Mouse (Mus musculus) R1 (cell line): Measurements from ENCODE around the gene Capn13.

Source experiments
- DNase-seq: peaks from one replicate; pipeline ENCODE4 v3.0.0-alpha.2; 2018; ENCODE audit warnings: low read depth, low spot score

Capn13 gene

DNA sequence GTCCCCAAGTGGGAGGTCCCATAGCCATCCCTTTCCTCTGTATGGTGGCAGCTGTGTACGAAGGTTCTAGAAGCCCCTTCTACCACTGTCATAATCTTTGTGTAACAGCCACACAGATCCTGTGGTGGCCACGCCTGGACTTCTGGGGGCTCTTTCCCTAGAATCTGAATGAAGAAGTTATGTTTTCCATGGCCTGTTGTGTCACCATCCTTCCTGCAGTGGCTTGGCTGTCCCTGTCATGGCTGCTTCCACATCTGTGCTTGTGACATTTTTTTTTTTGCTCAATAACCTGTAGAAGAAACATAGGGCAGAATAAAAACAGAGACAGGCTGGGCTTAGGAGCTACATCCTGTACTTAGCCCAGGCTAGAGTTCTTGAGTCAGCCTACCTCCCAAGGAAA, at the start of gene Capn13:
Gene Capn13, minus strand, starts transcription at position 5 of the 400 bp plus-strand sequence.
- no peak for DNase-seq

DNA sequence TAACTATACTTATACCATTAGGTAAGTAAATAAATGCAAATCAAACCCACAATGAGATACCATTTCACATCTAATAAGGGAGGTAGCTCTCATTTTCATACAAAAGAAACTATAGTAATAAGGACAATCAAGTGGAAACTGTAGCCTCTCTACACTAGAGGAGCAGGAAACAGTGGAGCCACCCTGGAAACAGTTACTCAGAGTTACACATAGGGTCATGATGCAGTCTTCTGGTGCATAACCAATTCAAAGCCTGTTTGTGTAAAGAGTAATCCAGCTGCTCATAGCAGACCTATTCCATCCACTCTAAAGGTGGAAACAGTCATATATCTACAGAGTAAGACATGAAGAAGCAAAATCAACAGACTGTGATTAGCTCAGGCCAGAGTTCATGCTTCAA, 48.4 kb upstream of the Capn13 start:
- DNase-seq = no peak

DNA sequence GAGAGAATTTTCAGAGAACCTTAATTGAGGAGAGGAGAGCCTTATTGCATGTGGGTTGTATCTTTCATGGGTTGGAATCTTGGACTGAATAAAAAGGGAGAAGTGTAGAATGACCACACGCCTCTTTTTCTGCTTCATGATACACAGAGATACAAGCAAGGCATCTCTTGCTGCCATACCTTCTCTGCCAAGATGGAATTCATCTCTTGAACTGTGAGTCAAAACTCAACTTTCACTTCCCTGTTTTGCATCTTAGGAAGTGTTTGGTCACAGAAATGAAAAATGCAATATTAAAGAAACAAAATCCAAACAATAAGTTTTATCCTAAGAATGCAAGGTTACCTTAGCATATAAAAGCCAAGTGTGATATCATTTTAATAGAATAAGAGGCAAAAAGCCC, 40.1 kb upstream of the Capn13 start:
- DNase-seq = no peak

DNA sequence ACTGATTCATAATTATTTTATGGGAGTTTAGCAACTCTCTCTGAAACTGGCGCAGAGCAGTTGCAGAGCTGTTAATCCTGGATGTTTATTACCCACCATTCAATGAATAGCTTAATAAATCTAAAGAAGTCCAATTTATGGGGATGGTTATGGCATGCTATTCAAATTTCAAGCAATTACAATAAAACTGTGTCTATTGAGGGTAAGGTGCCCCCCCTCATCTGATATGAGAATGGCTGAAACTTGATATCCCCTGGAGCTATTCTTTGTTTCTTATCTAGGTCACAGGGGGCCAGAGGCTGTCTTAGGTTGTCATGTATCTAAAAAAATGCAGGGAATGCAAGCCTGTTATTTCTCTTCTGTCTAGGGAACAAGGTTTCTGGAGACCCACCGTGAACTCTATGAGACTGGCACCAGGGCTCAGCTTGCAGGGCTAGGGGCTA, 31.9 kb upstream of the Capn13 start:
- no peak for DNase-seq

DNA sequence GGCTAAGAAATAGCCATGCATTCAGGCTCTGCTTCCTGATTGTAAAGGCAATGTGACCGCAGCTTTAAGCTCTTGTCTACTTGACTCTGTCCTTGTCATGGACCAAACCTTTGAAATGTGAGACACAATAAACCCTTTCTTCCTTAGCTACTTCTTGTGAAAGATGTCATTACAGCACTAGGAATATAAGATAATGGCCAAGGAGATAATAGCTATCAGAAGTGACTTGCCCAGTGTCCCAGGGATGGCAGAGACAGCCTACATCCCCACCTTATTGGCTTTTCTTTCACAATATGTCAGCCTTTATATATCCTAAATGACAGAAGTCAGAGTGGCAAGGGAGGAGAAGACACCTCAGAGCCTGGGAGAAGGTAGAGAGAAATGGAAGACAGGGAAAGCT, 31.4 kb upstream of the Capn13 start:
- no peak for DNase-seq

DNA sequence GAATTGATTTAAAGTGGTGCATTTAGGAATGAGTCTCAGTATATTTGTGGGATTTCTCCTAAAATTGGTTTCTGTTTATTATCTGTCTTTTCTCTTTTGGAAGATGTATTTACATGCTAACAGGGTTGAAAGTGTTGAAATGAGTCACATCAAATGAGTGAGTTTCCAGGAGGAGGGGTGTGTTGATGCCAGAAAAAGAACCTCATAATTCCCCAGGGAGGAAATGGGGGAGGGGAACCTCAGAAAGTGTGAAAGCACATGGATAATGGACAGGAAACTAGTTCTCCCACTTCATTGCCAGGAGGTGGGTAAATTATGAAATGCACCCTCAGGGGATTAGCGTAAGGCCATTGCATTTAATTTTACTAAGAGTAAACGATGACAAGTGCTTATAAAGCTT, 16.7 kb upstream of the Capn13 start:
- no peak for DNase-seq

DNA sequence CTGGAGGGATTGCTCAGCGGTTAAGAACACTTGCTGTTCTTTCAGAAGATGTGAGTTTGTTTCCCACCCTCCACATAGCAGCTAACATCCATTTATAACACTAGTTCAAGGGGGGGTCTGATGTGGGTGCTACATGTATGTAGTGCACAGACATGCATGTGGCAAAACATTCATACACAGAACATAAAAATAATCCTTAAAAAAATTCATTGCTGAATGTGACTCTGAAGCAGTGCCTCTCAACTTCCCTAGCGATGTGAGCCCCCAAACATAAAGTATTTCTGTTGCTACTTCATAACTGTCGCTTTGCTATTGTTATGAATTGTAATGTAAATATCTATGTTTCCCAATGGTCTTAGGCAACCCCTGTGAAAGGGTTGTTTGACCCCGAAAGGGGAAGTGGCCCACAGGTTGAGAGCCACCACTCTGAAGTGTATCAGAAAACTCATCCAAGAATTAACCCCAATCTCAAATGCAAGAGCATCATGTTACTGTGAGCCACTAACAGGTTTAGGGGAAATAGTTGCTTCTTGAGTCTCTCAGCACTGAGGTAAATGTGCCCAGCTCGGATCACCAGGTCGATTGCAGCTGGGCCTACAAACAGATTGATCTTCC, 15.6 kb upstream of the Capn13 start:
- DNase-seq = no peak

DNA sequence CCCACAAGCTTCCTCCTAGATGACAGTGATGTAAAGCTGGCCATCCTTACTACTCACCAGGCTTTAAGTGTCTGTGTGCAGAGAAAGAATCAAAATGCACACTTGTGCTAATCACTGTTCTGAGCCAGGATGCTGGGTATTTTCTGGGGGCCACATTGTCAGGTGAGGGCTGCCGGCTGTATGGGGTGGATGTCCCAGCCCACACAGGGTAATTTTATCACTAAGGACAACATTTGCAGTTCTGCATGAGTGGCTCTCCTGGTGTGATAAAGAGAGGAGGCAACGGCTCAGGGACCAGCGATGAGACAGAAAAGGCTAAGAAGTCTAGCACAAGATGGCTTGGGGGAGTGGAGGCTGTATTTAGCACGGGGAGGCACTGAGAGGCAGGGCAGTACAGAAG, 11.2 kb upstream of the Capn13 start:
- no peak for DNase-seq

DNA sequence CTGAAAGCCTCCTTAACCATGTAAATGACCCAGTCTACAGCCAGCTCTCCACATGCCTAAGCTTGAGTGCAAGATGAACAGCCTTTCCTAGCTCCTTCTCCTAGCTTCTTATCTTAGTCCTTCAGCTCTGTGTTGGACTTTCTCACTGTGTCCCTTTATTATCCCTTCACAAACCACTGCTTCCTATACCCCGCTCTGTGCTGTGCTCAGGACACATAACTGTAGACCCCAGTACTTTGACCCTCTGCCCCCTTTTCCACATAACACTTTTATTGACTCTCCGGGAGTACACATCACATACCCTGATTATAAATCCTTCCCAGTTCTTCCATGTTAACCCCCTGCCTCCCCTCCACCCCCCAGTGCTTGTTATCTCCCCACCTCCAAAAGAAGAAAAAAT, 606 bp upstream of the Capn13 start:
- DNase-seq = no peak

DNA sequence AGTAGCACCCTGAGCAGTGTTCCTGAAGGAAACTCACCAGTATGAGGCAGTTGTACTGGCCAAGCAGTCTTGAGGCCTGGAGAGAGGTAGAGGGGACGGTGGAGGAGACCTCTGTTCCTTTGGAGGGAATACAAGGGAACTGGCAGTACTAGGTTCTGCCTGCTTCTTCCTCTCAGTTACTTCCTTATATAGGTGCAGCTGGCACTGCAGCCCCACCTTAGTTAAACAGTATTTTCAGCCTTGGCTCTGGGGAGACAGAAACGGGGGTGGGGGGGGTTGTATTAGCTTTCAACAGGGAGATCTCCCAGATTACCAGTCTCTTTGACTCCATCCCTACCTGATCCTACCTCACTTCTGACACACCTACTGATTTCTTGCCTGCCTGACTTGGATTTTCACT, 1.5 kb downstream of the Capn13 start:
- DNase-seq = no peak

DNA sequence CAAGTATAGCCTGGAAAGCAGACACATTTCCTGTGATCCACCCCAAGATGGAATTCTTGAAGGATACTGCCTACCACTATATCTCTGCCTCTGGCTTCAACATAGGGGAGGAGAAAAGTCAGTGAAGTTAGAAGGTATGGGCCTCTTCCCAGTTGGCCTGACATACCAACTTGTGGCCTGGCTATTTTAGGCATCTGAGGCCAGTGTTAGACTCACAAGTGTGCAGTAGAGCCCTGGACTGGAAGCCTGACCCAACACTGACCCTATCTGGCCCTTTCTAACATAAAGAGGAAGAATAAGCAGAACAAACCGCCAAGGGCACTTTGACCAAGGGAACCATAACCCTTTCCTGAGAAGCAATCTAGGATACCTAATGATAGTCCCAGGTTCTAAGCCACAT, 7.3 kb downstream of the Capn13 start:
- DNase-seq = no peak

DNA sequence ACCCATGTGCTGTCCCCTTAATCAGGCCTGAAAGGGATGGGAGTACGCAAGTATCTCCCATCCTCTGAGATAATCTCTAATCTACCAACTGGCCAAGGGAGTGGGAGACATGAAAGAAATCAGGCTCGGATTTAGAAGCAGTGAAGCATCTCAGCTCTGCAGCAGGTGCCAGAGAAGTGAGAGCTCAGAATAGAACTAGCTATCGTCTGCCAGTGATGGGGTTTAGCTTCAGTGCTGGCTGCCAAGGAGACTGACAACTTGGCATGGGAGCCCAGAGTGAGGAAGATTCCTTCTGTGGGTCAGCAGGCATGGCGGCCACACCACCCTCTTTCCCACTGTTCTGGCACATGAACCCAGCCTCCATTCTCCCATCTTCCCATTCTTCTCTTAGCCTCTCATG, 8.9 kb downstream of the Capn13 start:
- no peak for DNase-seq

DNA sequence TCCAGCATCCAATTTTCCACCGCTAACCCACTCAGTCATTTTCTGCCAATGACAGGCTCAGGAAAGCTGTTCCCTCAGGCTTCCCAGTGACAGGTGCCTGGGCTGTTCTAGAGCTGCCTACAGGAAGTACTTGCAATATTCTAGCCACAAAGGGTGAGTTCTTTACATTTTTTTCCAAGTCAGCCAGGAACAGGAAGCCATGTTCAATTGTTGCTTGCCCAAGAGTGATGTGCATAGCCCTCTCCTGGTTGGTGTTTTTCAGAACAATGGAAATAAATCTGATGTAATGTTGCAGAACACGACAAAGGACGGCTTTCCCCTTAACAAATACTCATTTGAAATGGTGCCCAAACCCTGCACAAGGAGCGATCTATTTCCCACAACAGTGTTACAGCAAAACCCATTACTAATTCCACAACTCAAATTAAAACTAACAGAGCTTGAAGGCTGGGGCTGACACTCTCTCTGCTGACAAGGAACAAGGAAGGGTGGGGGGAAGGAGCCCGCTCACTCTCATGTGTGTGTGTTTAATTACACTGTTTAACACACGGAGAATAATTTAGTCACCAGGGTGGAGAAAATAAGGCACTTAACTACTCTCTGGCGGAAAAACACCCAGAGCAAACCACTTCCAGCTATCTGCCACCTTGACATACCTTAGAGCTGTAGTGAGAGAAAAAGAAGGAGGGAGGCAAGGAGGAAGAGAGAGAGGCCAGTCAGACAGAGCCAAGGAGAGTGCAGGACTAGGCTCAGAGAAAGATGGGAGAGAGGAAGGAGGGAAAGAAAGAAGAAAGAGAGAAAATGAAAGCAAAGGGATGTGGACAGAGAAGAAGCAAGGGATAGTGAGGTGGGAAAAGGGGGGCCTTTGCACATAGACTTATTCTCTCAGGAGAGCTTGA, 10.2 kb downstream of the Capn13 start:
- DNase-seq = no peak

DNA sequence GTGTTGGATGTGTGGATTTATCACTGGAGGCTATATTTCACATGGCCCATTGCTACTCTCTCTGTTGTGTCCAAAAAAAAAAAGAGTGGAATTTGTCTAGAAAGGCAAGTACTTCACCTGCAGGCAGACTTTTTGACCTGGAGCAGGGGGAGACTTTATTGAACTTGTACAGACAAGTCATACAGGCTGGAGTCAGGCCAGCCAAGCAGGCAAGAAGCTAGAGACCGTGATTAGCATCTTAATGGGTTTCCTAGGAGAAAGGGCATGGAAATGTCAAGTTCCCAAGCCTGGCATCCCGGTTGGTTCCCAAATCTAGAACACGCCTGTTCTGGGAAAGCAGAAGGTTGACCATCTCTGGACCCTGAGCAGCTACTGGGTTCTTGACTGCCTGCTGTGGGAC, 11.3 kb downstream of the Capn13 start:
- DNase-seq = peak; percentile 7

DNA sequence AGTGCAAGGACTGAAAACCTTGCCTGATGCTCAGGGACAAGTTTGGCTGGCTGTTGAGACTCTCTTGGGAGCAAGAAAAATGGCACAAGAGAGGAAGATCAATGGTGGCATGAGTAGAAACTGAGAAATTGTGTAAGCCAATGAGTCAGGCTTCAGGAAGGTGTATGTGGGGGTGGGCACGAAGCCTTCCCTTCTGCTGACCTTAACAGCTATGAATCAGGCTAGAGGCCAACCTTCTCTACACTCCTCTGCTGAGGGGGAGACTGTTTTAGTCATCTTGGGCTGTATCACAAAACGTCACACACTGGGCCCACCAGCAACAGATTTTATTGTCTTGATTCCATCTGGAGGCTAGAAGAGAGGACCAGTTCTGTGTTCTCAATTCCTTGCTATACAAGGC, 14.1 kb downstream of the Capn13 start:
- DNase-seq = no peak

DNA sequence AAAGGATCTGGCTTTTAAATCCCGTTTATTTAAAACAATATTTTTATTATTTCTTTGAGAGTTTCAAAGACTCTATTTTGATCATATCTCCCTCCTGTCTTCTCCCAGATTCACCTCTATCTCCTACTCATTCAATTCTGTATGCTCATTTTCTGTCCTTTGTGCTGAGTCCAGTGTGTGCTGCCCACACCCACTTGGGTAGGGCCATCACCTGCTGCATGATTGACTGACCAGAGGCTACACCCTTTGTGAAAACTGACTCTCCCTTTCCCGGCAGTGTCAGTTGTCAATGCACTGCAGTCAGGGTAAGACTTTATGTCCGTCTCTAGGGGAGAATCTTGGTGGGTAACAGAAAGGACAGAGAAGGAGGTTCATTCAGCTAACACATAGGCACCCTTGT, 14.7 kb downstream of the Capn13 start:
- DNase-seq = no peak

DNA sequence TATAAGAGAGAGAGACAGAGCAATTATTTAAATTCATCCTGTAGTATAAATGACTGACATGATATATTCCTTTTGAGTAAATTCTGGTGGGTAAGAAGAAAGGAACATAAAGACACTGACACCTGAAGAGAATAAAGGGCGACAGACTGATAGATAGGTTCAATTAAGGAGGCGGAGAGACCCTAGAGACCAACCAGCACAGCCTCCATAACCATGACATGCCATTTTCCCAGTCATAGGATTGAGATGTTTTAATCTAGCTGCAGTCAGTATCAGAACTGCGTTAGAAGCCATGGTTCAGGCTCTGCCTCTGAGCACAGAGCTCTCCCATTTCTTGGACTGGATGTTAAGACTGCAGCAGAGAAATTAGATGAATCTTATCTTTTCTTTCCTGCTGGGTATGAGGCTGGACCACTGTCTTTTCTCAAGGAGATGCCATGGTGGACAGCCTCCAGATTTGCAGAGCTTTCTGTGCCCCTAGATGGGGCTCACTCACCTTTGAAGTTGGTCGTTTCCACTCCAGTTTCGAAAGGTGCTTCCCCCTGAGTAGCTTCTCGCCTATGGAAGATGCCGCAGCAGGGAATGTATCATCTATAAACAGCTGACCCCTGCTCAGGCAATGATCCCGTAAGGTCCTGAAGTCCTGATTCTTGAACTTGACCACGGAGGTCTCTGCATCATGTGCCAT, 18.2 kb downstream of the Capn13 start:
- no peak for DNase-seq

DNA sequence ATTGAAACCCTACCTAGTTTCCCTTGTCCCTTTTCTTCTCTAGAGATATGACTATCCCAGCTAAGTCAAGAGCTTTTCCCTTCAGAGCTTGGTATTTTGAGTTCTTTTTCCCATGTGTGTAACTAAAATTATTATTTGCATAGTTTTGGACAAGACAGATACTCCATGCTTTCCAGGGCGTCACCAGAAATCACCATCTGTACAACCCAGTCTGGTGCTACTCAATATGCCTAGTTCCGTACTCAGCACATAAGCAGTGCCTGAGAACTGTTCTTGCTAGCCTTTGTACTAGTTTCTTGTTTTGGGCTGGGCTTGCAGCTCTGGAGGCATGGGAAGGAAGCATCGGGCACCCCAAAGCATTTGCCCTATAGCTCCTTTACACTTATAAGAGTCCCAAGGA, 19.0 kb downstream of the Capn13 start:
- DNase-seq = no peak

DNA sequence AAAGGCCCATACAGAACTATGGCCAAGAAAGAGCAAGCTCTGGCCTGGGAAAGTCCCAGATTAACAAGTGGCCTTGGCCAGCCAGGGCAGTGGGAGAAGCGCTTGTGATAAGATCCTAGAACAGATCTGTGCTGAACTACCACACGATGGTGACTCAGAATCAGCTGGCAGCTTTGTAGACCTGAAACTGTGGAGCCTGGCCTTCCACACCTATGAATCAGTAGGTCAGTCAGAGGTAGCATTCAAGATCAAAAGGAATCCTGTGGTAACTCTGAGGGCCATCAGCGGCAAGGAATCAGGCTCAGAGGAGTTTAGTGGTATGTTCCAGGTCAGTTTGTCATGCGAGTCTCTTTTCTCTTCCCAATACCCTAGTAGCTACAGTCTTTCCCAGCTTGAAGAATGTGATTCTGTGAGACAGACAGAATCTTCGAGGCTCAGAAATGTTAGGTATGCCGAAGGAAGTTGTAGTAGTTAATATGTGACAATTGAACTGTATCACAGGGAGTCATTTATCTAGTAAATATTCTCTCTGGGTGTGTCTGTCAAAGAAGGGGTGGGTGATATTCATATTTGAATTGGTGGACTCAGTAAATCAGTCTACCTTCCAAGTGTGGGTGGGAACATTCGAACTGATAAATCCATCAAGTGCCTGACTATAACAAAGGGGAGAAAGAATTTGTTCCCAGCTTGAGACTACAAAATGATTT, 22.7 kb downstream of the Capn13 start:
- no peak for DNase-seq

DNA sequence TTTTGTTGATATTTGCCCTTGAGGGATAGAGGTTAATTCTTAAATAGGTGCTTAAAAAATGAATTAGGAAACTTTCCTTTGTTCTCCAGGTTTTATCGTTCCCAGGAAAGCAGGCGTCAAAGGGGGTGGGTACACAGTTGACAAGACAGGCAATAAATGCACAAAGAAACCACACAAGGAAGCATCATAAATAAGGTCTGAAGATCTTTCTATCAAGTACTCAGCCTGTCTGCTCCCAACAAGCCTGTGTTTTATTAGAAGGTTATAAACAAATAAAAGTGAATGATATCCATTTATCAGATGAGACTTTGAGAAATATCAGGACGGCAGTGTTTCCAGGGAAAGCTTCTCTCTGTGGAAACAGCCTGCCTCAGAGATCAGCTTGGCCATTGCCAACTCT, 33.3 kb downstream of the Capn13 start:
- no peak for DNase-seq

DNA sequence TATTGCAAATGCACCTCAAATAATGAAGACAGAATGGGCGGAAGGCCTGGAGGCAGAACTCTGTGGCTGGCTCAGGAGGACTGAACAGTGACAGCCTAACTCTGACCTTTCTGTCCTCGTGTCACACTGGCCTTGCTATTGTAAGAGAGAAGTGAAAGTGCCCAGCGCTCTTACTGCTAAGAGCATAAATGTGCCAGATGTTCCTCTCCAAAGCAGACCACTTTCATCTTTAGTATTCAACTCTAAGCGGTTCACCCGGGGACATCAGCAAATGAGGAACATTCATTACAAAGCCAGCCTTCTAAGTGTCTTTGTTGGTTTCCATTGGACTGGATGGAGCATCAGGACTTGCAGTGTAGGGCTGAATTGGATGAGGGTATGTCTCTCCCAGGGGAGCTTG, 39.6 kb downstream of the Capn13 start:
- DNase-seq = no peak
